Mouse (Mus musculus) T-cell, adult 2 months (primary cell): ENCODE measurements around the gene Tmtc2.

Source experiments
- DNase-seq: peaks from one replicate; pipeline ENCODE4 v3.0.0; 2022; ENCODE audit warnings: low spot score

Tmtc2 gene

DNA sequence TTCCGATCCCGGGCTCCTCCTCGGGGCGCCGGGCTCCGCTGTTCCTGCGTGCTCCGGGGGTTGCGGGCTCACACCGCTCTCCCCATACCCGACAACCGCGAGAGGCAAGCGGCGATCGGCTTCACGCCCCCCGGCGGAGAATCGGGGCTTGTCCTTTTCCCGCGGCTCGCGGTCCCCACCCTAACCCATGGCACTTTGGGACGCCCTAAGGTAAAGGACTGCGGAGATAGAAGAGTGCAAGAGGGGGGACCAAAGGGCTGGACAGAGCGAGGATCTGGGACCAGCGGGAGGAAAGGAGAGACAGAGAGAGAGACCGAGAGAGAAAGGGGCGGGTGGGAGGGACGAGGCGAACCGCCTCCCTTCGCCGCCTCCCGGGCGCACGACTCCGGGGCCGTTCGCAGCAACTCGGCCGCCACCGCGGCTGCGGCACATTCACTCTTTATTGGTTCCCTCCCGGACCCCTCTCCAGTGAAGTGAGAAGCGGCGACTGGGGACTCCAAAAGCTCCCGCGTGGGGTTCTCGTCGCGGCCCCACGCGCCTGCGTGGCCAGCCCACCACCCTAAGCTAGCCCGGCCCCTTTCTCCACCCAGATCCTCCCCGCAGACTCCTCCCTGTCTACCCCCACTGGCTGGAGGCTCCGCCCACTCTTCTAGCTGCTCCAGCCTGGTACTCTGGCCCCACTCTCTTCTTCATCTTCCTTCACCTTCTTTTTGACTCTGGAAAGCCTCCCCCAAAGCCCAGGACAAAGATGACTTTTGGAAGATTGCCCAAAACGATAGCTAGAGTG, at the start of gene Tmtc2:
TSS of gene Tmtc2 (minus strand) at position 544 of the 787 bp plus-strand sequence.
- peak; percentile 57 for DNase-seq

DNA sequence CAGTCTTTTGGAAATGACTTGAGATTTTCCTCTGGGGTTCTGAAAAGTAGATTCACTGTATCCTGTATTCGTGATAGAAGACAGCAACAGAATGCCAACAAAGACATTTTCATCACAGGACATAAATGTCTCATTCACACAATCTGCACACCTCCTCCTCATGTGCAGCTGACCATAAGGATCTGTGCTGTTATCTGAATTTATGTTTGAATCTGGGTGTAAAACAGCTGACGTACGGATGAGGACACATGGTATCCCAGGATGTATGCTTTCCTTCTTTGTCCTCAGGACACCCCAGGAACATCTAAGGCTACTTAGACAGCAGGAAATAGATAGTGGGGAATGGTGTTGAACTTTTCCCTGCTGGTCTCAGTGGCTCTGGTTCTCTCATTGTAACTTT, 37.9 kb upstream of the Tmtc2 start:
- DNase-seq = no peak

DNA sequence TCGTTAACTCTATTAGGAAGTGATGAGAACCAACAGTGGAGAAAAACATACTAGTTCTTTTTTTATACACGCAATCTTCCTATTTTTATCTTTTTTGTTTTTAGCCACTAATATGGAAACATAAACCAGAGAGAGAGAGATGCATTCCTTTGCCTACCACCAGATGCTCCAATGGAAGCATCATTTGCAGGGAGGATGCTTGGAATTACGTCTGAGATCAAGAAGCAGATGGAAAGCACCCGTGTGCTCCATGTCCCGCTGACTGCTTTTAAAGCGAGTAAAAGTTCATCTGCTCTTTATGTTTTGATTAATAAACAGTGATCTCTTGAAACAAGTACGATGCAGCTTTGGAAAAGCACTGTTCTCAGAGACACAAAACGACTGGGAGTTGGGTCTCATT, 24.6 kb upstream of the Tmtc2 start:
- no peak for DNase-seq

DNA sequence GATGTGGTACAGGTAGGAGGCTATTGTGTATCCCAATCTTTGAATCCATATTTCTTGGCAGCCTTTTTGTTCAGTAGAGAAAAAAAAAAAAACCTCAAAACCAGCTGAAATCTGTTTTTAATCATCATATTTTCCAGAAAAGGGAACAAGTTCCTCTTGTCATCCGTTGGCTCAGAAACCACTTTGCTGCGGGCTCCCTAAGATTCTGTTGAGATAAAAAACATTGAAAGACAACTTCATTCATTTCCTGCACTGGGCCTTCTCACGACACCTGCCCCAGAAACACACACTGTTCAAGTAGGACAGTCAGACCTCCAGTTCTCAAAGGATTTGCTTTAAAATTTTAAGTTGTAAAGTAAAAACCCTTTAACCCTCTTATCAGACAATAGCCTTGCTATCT, 23.0 kb upstream of the Tmtc2 start:
- DNase-seq = no peak

DNA sequence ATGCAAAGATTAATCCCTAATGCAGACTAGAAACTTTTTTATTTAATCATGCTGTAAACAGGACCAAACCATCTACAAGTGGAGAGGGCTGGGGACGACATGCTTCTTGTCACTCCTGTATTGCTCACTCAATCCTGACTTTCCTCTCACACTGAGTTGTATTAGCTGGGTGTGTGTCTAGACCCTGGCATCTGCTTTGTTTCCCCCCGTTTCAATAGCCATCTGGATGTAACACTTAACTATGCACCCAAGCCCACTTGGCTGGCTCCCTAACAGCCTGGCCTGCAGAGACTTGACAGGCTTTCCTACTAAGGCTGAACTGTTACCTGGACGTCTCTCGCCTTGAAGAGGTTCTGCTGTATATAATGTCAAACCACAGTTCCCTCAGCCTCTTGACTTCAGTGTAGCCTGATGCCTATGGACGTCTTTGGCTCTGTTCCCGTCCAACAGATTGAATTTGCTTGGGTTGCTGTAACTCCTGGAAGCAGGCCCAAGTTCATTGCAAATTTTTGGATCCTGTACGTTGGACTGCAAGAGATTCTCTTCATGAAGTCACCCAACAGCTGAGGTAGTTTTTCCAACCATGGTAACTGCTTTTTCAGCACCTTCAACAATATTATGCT, 21.3 kb upstream of the Tmtc2 start:
- DNase-seq = no peak

DNA sequence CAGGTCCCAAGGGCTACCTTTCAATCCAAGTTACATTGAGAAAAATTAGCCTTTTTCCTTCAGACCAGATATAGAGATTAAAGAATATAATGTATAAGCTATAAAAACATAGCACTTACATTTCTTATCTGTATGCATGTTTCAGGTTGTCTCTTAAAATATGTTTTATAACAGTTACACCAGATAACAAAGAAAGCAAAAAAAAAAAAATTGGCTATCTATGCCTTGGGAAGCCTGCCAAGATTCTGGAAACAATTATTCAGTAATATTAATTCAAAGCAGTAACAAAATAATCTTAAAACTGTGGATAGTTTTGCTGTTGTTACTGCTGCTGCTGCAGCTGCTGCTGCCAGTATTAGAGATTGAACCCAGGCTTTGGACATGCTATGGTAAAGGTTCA, 13.9 kb upstream of the Tmtc2 start:
- DNase-seq = no peak

DNA sequence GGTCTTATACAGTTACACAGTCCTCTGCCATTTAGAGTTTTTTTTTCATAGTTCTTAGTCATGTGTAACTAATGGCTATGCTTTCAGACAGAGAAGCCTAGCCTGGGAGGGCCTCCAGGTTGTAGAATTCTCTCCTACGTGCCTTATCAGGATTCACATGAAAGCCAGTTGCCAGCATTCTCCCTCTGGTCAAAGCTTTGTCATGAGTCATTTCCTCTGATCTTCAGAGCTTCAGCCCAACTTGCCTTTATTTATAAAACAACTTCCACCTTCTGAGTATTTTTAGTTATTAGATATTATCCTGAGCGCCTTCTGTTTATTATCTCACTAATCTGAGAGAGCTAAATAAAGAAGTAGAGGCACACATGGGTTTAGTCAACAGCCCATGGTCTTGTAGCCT, 5.1 kb upstream of the Tmtc2 start:
- no peak for DNase-seq

DNA sequence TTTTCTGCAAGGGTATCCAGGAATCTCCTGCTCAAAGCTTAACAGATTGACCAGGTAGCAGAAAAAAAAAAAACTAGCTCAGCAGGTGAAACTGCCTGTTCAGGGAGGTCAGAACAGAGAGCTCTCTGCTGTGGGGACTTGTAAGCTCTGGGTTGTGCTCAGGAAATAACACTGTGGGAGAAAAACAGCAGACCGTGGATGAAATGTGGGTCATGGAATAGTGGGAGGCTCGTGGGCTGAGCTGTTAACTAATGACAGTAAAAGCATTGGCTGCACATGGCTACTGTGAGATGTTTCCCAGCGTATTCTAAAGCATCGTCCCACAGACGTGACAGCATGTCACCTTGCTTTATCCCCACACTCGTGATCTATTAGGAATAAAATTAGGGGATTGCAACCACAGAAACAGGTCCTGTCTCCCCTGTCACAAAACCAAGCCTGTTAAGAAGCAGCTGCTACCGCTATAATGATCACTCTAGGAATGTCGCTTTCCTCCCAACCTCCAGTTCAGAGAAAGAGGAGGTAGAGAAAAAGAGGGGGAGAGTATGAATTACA, 4.1 kb upstream of the Tmtc2 start:
- no peak for DNase-seq

DNA sequence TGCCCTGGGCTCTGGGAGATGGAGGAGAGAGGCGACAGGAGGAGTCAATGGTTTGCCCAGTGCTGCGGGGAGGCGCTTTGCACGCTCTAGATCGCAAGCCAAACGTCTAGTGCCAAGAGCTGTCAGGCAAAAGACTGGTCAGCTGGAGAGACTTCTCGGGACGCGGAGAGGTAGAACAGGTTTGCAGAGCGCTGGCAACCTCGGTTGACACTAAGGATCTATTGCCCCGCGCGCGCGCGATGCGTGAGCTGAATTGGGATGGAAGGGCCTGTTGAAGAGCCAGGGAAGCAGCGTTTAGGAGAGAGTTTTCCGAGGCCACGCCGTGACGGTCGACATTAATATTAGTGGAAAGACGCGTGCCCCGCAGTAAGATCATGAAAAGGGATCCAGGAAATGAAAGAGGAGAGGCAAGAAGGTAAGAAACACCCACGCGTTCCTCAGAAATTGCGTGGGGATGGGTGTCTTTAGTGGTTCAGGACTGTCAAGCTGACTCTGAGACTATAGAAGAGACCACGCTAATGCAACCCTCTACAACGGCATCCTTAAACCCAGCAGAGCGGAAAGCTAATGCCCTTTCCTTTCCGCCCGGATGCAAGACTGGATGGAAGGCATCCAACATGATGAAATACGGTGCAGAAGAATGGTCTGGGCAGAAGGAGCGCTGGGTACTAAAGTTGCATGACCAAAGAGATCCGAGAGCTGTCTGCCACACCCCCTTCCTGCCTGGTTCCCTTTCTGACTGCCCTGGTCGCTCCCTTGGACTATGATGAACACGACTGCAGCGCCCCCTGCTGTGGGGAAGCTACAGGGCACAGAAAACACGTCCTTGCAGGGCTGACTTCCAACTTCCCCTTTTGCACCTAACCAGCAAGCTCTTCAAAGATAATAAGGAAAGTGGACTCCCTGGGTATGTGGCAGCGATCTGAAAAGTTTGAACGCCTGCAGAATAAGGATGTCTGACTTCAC, 727 bp upstream of the Tmtc2 start:
- peak; percentile 65 for DNase-seq

DNA sequence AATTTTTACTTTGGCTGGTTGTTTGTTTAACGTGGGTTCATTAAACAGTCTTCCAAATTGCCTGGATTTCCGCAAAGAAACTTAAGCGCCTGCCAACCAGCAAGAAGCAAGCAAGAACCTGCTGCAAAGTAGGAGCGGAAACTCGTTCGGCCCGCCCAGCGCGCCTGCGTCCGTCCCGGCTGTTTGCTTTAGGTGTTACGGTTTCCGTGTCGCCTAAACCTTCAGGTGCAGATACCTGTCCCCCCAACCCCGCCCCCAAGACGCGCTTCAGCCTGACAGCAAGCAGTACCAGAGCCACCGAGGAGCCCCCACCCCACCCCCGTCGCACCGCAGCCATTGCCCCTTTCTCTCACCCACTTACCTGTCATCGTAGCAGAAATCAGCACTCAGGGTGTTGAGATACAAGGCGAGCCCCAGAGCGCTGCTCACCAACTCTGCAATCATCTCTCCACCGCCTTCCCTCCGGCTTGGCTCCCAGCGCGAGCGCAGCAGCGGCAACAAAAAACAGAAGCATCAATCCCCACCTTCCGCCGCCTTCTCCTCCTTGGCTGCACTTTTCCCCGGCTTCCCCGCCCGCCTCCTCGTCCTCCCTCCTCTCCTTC, 844 bp downstream of the Tmtc2 start:
- DNase-seq = peak; percentile 16

DNA sequence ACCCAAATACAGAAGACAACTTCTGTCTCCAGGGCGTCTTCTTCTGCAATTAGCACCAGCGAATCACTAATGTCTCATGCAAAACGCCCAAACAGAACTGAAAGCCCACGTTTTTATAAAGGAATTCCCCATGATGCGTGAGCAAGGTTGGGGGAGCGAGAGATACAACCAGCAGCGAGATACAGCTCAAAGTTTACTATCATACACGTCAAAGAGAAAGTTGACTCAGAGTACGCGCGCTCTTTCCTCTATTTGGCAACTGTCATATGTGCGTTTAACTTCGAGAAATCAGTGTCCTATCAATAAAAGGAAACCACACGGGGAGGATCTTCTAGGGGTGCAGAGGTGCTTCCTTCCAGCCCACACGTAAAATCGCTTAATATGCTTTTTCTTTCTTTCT, 1.4 kb downstream of the Tmtc2 start:
- no peak for DNase-seq

DNA sequence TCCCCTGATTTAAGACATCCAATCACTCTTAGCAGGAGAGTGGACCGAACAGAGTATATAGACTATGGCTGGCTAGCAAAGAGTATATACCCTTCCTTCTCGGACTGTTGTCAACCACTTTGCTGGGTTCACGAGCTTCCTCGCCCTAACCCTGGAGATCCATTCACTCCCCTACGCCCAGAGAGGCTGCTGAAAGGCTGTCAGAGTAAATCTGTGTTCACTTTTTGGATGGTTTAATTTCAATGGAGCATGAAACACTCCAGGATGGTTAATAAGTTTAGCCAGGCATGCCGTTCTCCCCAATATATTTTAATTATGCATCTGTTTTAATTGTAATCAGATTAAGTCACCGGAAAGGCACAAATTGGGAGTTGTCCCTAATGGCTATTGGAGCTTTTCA, 1.9 kb downstream of the Tmtc2 start:
- DNase-seq = no peak

DNA sequence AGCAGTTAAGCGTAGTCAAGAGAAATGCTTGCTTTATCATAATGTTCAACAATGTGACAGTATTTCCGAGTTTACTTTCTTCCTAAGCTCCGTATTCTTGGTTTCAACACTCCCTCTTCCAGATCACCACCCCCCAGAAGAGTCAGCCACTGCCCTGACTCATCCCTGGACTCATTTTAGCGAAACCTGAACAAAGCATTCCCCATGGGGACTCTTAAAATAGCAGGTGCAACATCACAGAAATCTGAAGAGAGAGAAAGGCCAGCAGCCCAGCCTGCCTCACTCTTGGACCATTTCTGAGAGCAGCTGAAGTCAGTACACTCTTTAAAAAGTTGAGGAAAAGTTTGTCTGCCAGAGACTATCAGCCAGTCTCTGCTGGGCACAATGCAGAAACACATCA, 2.4 kb downstream of the Tmtc2 start:
- DNase-seq = no peak

DNA sequence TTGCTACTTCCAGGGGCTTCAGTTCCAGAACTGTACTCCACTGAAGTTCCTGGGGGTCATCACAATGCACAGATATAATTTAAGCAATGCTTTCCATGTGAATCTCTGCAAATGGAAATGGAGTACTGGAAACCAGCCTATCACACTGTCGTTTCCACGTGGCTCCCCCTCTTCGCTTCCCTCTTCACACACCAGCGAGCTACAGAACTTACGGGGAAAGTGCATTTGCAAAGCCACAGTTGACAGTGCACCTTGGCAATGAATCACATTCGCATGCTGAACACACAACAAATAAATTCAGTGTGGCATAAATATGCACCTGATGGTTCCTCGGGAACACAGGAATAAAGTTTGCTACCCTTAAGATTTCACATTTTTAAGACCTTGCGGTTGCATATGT, 3.2 kb downstream of the Tmtc2 start:
- no peak for DNase-seq

DNA sequence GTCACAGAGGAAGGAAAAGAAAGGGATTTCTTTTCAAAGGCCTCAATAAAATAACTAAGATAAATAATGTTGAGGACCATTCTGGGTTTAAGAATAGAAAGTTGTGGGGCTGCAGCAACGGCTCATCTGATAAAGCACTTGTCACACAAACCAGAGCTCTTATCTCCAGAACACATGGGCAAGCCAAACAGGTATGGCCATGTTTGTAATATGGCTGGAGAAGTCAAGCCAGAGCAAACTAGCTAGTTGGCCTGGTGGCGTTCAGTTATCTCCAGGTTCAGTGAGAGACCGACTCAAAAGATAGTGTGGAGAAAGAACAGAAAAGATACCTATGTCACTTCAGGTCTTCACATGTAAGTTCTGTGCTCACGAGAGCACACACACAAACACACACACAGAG, 4.7 kb downstream of the Tmtc2 start:
- DNase-seq = no peak

DNA sequence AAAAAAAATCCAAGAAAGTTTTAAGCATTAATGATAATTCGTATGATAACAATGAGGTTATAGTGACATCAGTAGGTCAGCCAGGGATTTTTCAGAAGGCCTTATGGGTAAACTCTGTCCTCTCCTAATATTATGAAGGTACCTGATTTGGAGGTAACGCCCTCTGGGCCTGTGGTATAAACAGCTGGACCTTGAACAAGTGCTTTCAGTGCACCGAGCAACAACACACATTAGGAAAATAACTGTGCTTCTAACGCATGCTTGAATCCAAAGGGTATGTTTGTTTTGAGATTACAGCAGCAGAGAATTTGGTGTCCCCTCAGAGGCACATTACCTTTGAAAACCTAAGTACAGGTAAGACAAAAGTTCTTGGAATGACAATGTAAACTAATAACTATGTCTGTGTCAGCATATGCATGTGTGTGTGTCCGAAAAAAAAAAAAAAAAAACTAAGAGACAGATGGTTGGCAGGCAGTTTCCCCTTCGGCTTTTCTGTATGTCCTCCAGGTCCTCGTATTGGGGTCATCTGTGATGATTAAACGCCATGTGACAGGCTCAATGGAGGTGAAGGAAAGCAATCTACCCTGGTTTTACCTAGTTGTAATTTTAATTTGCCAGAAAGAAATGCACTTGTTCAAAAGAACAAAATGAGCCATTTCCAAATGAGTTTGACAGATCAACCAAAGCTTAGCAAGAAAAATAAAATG, 6.3 kb downstream of the Tmtc2 start:
- DNase-seq = no peak

DNA sequence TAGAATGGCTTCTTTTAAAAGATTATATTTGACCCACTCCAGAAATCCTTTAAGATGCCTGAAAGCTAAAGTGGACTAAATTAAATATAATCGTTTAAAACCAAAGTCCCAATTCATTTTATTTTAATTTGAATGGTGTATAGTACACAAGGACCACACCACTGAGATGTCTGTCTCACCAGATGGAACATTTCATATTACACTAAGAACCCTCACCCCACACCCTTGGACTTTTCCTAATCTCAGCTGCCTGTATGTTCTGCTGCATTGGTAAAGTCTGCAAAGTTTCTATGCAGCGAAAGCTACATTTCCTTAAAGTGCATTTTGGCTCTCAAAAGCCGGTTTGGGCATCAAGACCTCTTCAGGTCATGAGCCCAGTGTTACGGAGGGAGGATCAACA, 12.7 kb downstream of the Tmtc2 start:
- DNase-seq = no peak

DNA sequence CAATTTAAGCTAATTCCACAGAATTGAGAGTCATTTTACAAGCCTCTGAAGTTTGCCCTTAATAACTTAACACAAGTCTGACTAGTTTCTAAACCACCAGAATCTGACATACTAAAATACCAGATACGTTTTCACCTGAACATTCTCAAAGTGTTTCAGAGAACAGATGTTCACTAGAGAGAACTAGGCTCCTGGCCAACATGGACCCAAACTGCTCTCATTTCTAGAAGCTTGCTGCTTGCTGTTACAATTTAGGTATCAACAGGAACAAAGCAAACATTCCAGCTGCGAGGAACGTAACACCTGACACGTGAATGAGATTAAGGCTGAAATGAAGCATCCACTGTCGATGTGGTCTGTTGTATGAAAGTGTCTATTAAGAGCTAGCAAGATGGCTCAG, 16.7 kb downstream of the Tmtc2 start:
- DNase-seq = no peak

DNA sequence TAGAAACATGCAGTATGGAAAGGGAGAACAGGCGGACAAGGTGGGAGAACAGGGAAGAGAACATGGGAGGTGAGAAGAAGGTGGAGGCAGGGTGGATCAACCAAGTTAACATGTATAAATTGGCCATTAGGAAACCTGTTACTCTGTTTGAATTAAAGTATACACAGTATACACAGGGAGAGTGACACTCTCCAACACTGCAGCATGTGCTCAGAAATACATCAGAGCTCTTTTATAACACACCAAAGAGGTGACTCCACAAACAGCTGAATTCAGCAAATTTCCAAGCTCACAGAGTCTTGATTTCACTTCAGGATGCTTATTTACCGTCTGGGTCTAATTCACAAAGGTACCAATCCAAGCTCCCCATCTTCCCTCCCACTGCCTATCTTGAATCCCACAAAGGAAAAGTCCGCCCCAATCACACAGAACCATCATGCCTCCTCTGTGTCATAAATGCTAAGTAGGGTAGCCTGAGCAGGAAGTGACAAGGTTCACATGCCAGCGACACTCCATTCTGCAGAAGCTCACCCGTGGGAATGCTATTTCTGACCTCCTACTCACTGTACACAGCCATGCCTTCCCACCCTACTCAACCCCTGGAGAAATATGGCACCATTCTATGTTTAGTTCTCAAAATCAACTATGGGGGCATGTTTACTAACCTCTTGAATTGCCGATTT, 17.2 kb downstream of the Tmtc2 start:
- no peak for DNase-seq

DNA sequence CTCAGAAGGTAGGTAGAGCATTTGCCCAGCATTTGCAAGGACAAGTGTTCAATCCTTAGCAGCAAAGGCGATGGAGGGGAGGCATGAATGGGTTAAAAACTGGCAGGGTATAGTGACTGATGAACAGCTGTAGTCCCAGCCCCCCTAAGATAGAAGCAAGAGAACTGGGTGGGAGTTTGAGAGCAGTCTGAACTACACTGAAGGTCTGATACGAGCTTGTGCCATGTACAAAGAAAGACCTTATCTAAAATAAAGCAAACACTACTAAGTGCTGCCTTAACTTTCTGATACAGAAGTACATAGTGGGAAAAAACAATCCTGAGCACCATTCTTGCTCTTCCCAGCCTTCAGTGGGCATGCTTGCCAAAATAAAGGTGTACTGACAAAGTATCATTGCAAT, 20.1 kb downstream of the Tmtc2 start:
- DNase-seq = no peak

DNA sequence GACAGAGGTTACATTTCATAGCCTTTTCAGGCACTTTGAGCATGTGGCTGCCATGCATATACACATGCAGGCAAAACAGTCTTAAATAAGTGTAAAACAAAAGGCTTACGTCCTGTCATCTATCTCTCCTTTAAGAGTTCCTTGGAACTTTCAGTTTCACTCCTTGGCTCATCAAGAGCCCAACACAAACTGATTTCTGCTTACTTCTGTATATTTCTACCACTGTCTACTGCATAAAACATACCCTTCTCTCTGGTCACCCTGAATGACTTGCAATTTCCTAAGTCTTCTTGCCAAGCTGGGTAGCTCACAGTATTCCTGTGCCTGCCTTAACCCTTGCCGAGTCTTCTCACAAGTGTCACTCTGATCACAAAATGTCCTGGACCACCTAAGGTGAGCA, 26.2 kb downstream of the Tmtc2 start:
- no peak for DNase-seq
